Mouse (Mus musculus): ENCODE results near the gene Olfr1459. TPM values are rescaled to one million over a fixed set of nuclear protein-coding genes. Genes with fewer than 3 reads are reported as not detected.

The Olfr1459 gene
- not detected in 2 replicates for polyA plus RNA-seq (2014; fragmentation: Nextera tagmentation; extraction: Ambion mirVana)

DNA sequence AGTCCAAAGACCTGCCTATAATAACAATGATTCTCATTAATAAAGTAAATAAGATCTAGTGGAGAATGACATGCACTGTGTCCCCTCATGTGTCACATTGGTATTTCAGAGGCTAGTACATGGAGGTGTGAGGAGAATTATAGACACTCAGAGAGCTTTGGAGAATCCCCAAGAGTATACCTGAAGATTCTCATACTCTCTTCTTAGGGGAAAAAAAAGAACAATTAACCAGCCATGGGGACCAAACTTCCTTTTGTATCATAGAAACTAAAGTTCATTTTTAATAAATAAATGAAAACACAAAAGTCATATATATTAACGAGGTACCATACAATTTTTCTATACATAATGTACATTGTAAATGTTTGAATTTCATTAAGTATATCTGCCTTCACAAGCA, at the start of gene Olfr1459:
Gene Olfr1459, minus strand, starts transcription at position 101 of the 400 bp plus-strand sequence.
- 80% methylated on average over 1 of the region's 1 CpGs for WGBS
- Histone ChIP-seq H3K9me3 (ENCODE audit: control insufficient read depth, low read length) (no peaks in the 10 kb centered on the region; the same call in 1 of the 2 replicates), H3K4me3 (ENCODE audit: low read depth, low read length) (no peak within 1 kb of the TSS), H3K27ac (ENCODE audit: low read depth, low read length) (no peak within 1 kb of the TSS), H3K4me1 (ENCODE audit: control insufficient read depth, insufficient read depth, low read length) (no peaks in the 10 kb centered on the region), H3K27me3 (ENCODE audit: control insufficient read depth, insufficient read depth, low read length) (no peaks in the 10 kb centered on the region), H3K36me3 (ENCODE audit: control insufficient read depth, insufficient read depth, low read length) (no peaks in the 10 kb centered on the region), H3K4me2 (ENCODE audit: low read depth) (no peak within 1 kb of the TSS), H3K9ac (ENCODE audit: low read length) (no peak within 1 kb of the TSS)
- no peak for DNase-seq (ENCODE audit: low spot score)
- no peak for ATAC-seq (ENCODE audit: insufficient read depth, low FRiP score, low TSS enrichment)

GRCm38 (mm10) chr19:13185434-13185833, 36.1 kb upstream of the Olfr1459 start, which contains the start of gene Olfr1462:
Olfr1462 (plus strand) TSS chr19:13185734.
- 92% methylated on average over 1 of the region's 1 CpGs for WGBS
- no peak for ATAC-seq (ENCODE audit: insufficient read depth, low FRiP score, low TSS enrichment)

DNA sequence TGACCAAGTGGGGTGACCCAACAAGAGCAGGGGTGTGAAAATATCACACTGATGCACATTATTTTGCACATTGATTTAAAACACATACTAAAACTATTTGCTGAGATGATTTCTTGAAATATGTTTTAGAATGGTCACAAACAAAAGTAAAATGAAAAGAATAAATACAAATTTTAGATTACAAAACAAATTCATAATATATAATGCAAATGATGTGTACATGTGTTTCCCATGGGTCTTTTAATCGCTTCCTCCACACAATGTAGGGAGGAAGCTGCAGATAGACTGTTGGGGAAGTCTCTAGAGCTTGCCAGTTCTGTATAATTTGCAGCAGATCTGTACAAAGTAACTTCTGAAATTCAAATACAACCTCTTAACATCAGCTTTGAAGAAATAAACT, 13.4 kb upstream of the Olfr1459 start, which contains the start of gene Olfr1461:
Gene Olfr1461, plus strand, starts transcription at position 301 of the 400 bp plus-strand sequence.
- no peaks in the 10 kb centered on the region for H3K27me3 ChIP-seq (ENCODE audit: control insufficient read depth, insufficient read depth, low read length)
- no peak within 1 kb of the TSS for H3K27ac ChIP-seq (ENCODE audit: low read depth, low read length)
- WGBS: 61% methylated on average over 1 of the region's 1 CpGs
- no peak for ATAC-seq (ENCODE audit: insufficient read depth, low FRiP score, low TSS enrichment)
- no peak for DNase-seq (ENCODE audit: low spot score)
- H3K4me1 ChIP-seq (ENCODE audit: control insufficient read depth, insufficient read depth, low read length): no peaks in the 10 kb centered on the region
- H3K36me3 ChIP-seq (ENCODE audit: control insufficient read depth, insufficient read depth, low read length): no peaks in the 10 kb centered on the region
- H3K9ac ChIP-seq (ENCODE audit: low read length): no peak within 1 kb of the TSS
- no peaks in the 10 kb centered on the region for H3K9me3 ChIP-seq (ENCODE audit: control insufficient read depth, low read length)
- H3K4me2 ChIP-seq (ENCODE audit: low read depth): no peak within 1 kb of the TSS
- H3K4me3 ChIP-seq (ENCODE audit: low read depth, low read length): no peak within 1 kb of the TSS

More at GRCm38 (mm10) chr19:13185434-13185833, 36.1 kb upstream of the Olfr1459 start, which contains the start of gene Olfr1462:
- DNase-seq (ENCODE audit: low spot score): no peak
- H3K27ac ChIP-seq (ENCODE audit: low read depth, low read length): no peak within 1 kb of the TSS
- no peak within 1 kb of the TSS for H3K4me3 ChIP-seq (ENCODE audit: low read depth, low read length)
- H3K4me1 ChIP-seq (ENCODE audit: control insufficient read depth, insufficient read depth, low read length): no peaks in the 10 kb centered on the region
- no peak within 1 kb of the TSS for H3K9ac ChIP-seq (ENCODE audit: low read length)
- H3K4me2 ChIP-seq (ENCODE audit: low read depth): no peak within 1 kb of the TSS
- H3K27me3 ChIP-seq (ENCODE audit: control insufficient read depth, insufficient read depth, low read length): no peaks in the 10 kb centered on the region
- peaks cover 3% of the 10 kb centered on the region; the same call in 1 of the 2 replicates for H3K9me3 ChIP-seq (ENCODE audit: control insufficient read depth, low read length)
- H3K36me3 ChIP-seq (ENCODE audit: control insufficient read depth, insufficient read depth, low read length): no peaks in the 10 kb centered on the region

- ATAC-seq (ENCODE audit: insufficient read depth, low FRiP score, low TSS enrichment) (no peak), DNase-seq (ENCODE audit: low spot score) (no peak)
- Histone ChIP-seq H3K4me2 (ENCODE audit: low read depth) (no peak within 1 kb of the TSS), H3K27ac (ENCODE audit: low read depth, low read length) (no peak within 1 kb of the TSS), H3K4me1 (ENCODE audit: control insufficient read depth, insufficient read depth, low read length) (no peaks in the 10 kb centered on the region), H3K36me3 (ENCODE audit: control insufficient read depth, insufficient read depth, low read length) (no peaks in the 10 kb centered on the region), H3K9me3 (ENCODE audit: control insufficient read depth, low read length) (peaks cover 8% of the 10 kb centered on the region; the same call in 1 of the 2 replicates), H3K27me3 (ENCODE audit: control insufficient read depth, insufficient read depth, low read length) (no peaks in the 10 kb centered on the region), H3K9ac (ENCODE audit: low read length) (no peak within 1 kb of the TSS), H3K4me3 (ENCODE audit: low read depth, low read length) (no peak within 1 kb of the TSS)
- WGBS: 82% methylated on average over 3 of the region's 3 CpGs
Measured at GRCm38 (mm10) chr19:13106675-13107074, 42.7 kb downstream of the Olfr1459 start, which contains the start of gene Olfr1458. Olfr1458 (minus strand) TSS chr19:13106775.

GRCm38 (mm10) chr19:13097791-13098190, 51.6 kb downstream of the Olfr1459 start, which contains the start of gene Olfr1457:
Olfr1457 (minus strand) TSS chr19:13097891.
- Histone ChIP-seq H3K9ac (ENCODE audit: low read length) (no peak within 1 kb of the TSS), H3K27me3 (ENCODE audit: control insufficient read depth, insufficient read depth, low read length) (no peaks in the 10 kb centered on the region), H3K36me3 (ENCODE audit: control insufficient read depth, insufficient read depth, low read length) (no peaks in the 10 kb centered on the region), H3K4me2 (ENCODE audit: low read depth) (no peak within 1 kb of the TSS), H3K27ac (ENCODE audit: low read depth, low read length) (no peak within 1 kb of the TSS), H3K4me1 (ENCODE audit: control insufficient read depth, insufficient read depth, low read length) (no peaks in the 10 kb centered on the region), H3K9me3 (ENCODE audit: control insufficient read depth, low read length) (peaks cover 3% of the 10 kb centered on the region; the same call in 1 of the 2 replicates), H3K4me3 (ENCODE audit: low read depth, low read length) (no peak within 1 kb of the TSS)
- ATAC-seq (ENCODE audit: insufficient read depth, low FRiP score, low TSS enrichment) (no peak), DNase-seq (ENCODE audit: low spot score) (no peak)
- 75% methylated on average over 2 of the region's 2 CpGs for WGBS

- no peaks in the 10 kb centered on the region for H3K27me3 ChIP-seq (ENCODE audit: control insufficient read depth, insufficient read depth, low read length)
- H3K4me1 ChIP-seq (ENCODE audit: control insufficient read depth, insufficient read depth, low read length): no peaks in the 10 kb centered on the region
- ATAC-seq (ENCODE audit: insufficient read depth, low FRiP score, low TSS enrichment) (no peak), DNase-seq (ENCODE audit: low spot score) (no peak)
- no peak overlapping the region for H3K27ac ChIP-seq (ENCODE audit: low read depth, low read length)
- no peak overlapping the region for H3K4me3 ChIP-seq (ENCODE audit: low read depth, low read length)
- no peak overlapping the region for H3K9ac ChIP-seq (ENCODE audit: low read length)
- no peaks in the 10 kb centered on the region for H3K36me3 ChIP-seq (ENCODE audit: control insufficient read depth, insufficient read depth, low read length)
- WGBS: 85% methylated on average over 1 of the region's 1 CpGs
- no peak overlapping the region for H3K4me2 ChIP-seq (ENCODE audit: low read depth)
- H3K9me3 ChIP-seq (ENCODE audit: control insufficient read depth, low read length): peaks cover 3% of the 10 kb centered on the region; the same call in 1 of the 2 replicates
Measured at GRCm38 (mm10) chr19:13093908-13094307, 55.4 kb downstream of the Olfr1459 start.

Other genes starting within 250 kb of the Olfr1459 start
- gene Olfr1447, start 245.8 kb downstream of the Olfr1459 start, polyA plus RNA-seq (2014; fragmentation: Nextera tagmentation; extraction: Ambion mirVana): not detected in 2 replicates
- not detected in 2 replicates for gene Olfr1448, start 225.1 kb downstream of the Olfr1459 start, polyA plus RNA-seq (2014; fragmentation: Nextera tagmentation; extraction: Ambion mirVana)
- not detected in 2 replicates for gene Olfr1449, start 218.7 kb downstream of the Olfr1459 start, polyA plus RNA-seq (2014; fragmentation: Nextera tagmentation; extraction: Ambion mirVana)
- not detected in 2 replicates for gene Olfr1450, start 199.3 kb downstream of the Olfr1459 start, polyA plus RNA-seq (2014; fragmentation: Nextera tagmentation; extraction: Ambion mirVana)
- gene Olfr1451, start 154.5 kb downstream of the Olfr1459 start, polyA plus RNA-seq (2014; fragmentation: Nextera tagmentation; extraction: Ambion mirVana): not detected in 2 replicates
- not detected in 2 replicates for gene Olfr1453, start 121.2 kb downstream of the Olfr1459 start, polyA plus RNA-seq (2014; fragmentation: Nextera tagmentation; extraction: Ambion mirVana)
- not detected in 2 replicates for gene Olfr1454, start 88.9 kb downstream of the Olfr1459 start, polyA plus RNA-seq (2014; fragmentation: Nextera tagmentation; extraction: Ambion mirVana)
- gene Olfr1457, start 51.7 kb downstream of the Olfr1459 start, polyA plus RNA-seq (2014; fragmentation: Nextera tagmentation; extraction: Ambion mirVana): not detected in 2 replicates
- gene Olfr1458, start 42.8 kb downstream of the Olfr1459 start, polyA plus RNA-seq (2014; fragmentation: Nextera tagmentation; extraction: Ambion mirVana): not detected in 2 replicates
- not detected in 2 replicates for gene Olfr1461, start 13.5 kb upstream of the Olfr1459 start, polyA plus RNA-seq (2014; fragmentation: Nextera tagmentation; extraction: Ambion mirVana)
- gene Olfr1462, start 36.2 kb upstream of the Olfr1459 start, polyA plus RNA-seq (2014; fragmentation: Nextera tagmentation; extraction: Ambion mirVana): not detected in 2 replicates
- not detected in 2 replicates for gene Olfr1463, start 81.8 kb upstream of the Olfr1459 start, polyA plus RNA-seq (2014; fragmentation: Nextera tagmentation; extraction: Ambion mirVana)
- gene Olfr1465, start 166.0 kb upstream of the Olfr1459 start, polyA plus RNA-seq (2014; fragmentation: Nextera tagmentation; extraction: Ambion mirVana): not detected in 2 replicates
- gene Olfr1466, start 189.3 kb upstream of the Olfr1459 start, polyA plus RNA-seq (2014; fragmentation: Nextera tagmentation; extraction: Ambion mirVana): not detected in 2 replicates
- not detected in 2 replicates for gene Olfr1467, start 212.7 kb upstream of the Olfr1459 start, polyA plus RNA-seq (2014; fragmentation: Nextera tagmentation; extraction: Ambion mirVana)

Measured in neural tube, embryonic 11.5 days (tissue).